In genomic region chr7:47309855-47310254, GRCm38 (mm10) we compare ENCODE assay signal across 28 mouse cellular contexts. TPM values are rescaled to one million over a fixed set of nuclear protein-coding genes. Genes with fewer than 3 reads are reported as not detected.
DNase-seq lines count a peak whose midpoint lies in the region; ATAC-seq lines count a peak whose summit lies in the region.
"Had no signal": no experiment of that assay in that cellular context is flagged by ENCODE, and none has a peak within 500 bp of the region (broad histone marks: within the 10 kb centered on the region; RNA-seq: fewer than 3 reads in every experiment).

No protein-coding gene starts in this region.

- peak; percentile 5 for DNase-seq in 416B (ENCODE audit: low read depth)
- DNase-seq in limb, embryonic 10.5 days (ENCODE audit: low spot score), result no peak
- DNase-seq in thymus, postnatal 36 days, result no peak
- DNase-seq: adrenal gland, adult 8-10 months; adrenal gland, postnatal 14 days; adrenal gland, postnatal 36 days; B cell, adult 2 months; cerebellum, adult 11-12 months; cerebellum, adult 2 months; cerebellum, adult 9-10 months; cerebellum, postnatal 10 days; cerebellum, postnatal 25 days; forebrain, postnatal 0 days had no signal

- H3K9me3 ChIP-seq in limb, embryonic 10.5 days (replicated peaks), result peaks cover 2% of the 10 kb centered on the region; the same call in 1 of the 2 replicates

- 95% methylated on average over 10 of the region's 10 CpGs for WGBS in limb, embryonic 10.5 days

- no peak overlapping the region for H3K4me3 ChIP-seq in limb, embryonic 10.5 days
- H3K4me3 ChIP-seq: embryonic facial prominence, embryonic 10.5 days; embryonic facial prominence, embryonic 12.5 days; forebrain, embryonic 13.5 days; forebrain, embryonic 15.5 days had no signal

- peak; percentile 52; the same call in 1 of the 2 replicates for ATAC-seq in common myeloid progenitor, adult 5-6 weeks (replicated peaks; ENCODE audit: low read depth, poor library complexity, severe bottlenecking)
- ATAC-seq in megakaryocyte progenitor cell, adult 5-6 weeks (replicated peaks; ENCODE audit: poor library complexity), result peak; percentile 61
- ATAC-seq: activated CD4-positive, CD25-positive, alpha-beta regulatory T cell, adult 4 months; CD4-positive, CD25-positive, alpha-beta regulatory T cell, adult 4 months; forebrain, embryonic 13.5 days; forebrain, embryonic 15.5 days; forebrain, postnatal 0 days; Patski had no signal

- no peaks in the 10 kb centered on the region for H3K36me3 ChIP-seq in limb, embryonic 10.5 days
- H3K36me3 ChIP-seq: embryonic facial prominence, embryonic 10.5 days; embryonic facial prominence, embryonic 12.5 days; forebrain, embryonic 15.5 days; G1E had no signal

- H3K27ac ChIP-seq in limb, embryonic 10.5 days, result no peak overlapping the region
- H3K27ac ChIP-seq: embryonic facial prominence, embryonic 10.5 days; embryonic facial prominence, embryonic 12.5 days; forebrain, embryonic 13.5 days; forebrain, embryonic 15.5 days had no signal

- H3K27me3 ChIP-seq in limb, embryonic 10.5 days (ENCODE audit: low read depth, poor library complexity, severe bottlenecking), result no peaks in the 10 kb centered on the region
- H3K27me3 ChIP-seq: embryonic facial prominence, embryonic 12.5 days; forebrain, embryonic 13.5 days; forebrain, embryonic 15.5 days; Patski had no signal

- no peaks in the 10 kb centered on the region for H3K4me1 ChIP-seq in limb, embryonic 10.5 days
- H3K4me1 ChIP-seq: embryonic facial prominence, embryonic 10.5 days; embryonic facial prominence, embryonic 12.5 days; forebrain, embryonic 13.5 days; forebrain, embryonic 15.5 days had no signal

RNA-seq across cellular contexts. Expression of gene Mrgpra1, which starts 44.2 kb away (rescaled TPM):
- not detected in 2 replicates for total RNA-seq in common myeloid progenitor, adult 5-6 weeks (2017)
- total RNA-seq in megakaryocyte progenitor cell, adult 5-6 weeks (2015), result not detected in 2 replicates
- not detected in 2 replicates for total RNA-seq in megakaryocyte progenitor cell, adult 5-6 weeks (2017)
- polyA plus RNA-seq in limb, embryonic 10.5 days (2016; fragmentation: Nextera tagmentation; extraction: Ambion mirVana), result not detected in 2 replicates
- total RNA-seq: adrenal gland, adult 18-20 months; adrenal gland, adult 8-10 months; adrenal gland, postnatal 14 days; adrenal gland, postnatal 36 days; CH12.LX; forebrain, postnatal 0 days had no signal
- polyA plus RNA-seq: activated CD4-positive, CD25-positive, alpha-beta regulatory T cell, adult 4 months; CD4-positive, CD25-positive, alpha-beta regulatory T cell, adult 4 months; cerebellum, adult 2 months; cortical plate, adult 2 months; embryonic facial prominence, embryonic 10.5 days; embryonic facial prominence, embryonic 12.5 days; forebrain, embryonic 11.5 days; forebrain, embryonic 13.5 days; forebrain, embryonic 15.5 days; forebrain, postnatal 0 days; G1E; Patski had no signal

RNA-seq across cellular contexts. Expression of gene Mrgpra9, which starts 57.2 kb away (rescaled TPM):
- 0.58 TPM in 1 of 2 replicates, not detected in the other for total RNA-seq in common myeloid progenitor, adult 5-6 weeks (2017)
- not detected in 2 replicates for total RNA-seq in megakaryocyte progenitor cell, adult 5-6 weeks (2015)
- not detected in 2 replicates for total RNA-seq in megakaryocyte progenitor cell, adult 5-6 weeks (2017)
- polyA plus RNA-seq in limb, embryonic 10.5 days (2016; fragmentation: Nextera tagmentation; extraction: Ambion mirVana), result not detected in 2 replicates
- total RNA-seq: adrenal gland, adult 18-20 months; adrenal gland, adult 8-10 months; adrenal gland, postnatal 14 days; adrenal gland, postnatal 36 days; CH12.LX; forebrain, postnatal 0 days; G1E had no signal
- polyA plus RNA-seq: activated CD4-positive, CD25-positive, alpha-beta regulatory T cell, adult 4 months; CD4-positive, CD25-positive, alpha-beta regulatory T cell, adult 4 months; cerebellum, adult 2 months; cortical plate, adult 2 months; embryonic facial prominence, embryonic 10.5 days; embryonic facial prominence, embryonic 12.5 days; embryonic facial prominence, embryonic 14.5 days; forebrain, embryonic 11.5 days; forebrain, embryonic 13.5 days; forebrain, embryonic 15.5 days; forebrain, postnatal 0 days; G1E; Patski had no signal
